Mouse (Mus musculus): Measurements from ENCODE around the gene Naif1.

DNA sequence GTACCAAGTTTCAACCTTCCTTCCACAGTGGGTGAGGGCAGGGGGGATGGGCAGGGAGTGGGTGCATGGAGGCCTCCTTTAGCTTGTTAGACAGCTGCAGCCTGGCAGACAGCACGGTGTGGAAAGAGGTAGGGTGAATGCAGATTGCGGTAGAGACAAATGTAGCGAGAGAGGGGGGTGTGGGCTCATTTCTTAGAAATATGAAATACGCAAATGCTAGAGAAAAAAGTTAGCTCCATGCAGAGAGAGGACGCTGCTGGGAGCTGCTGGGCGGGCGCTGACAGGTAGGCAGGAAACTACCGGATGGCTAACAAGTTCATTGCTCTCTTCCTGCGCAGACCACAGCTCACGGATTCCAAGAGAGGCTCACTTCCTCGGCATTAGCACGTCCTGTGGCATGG, 43.0 kb downstream of the Naif1 start:
- TF ChIP-seq POLR2A (IDR thresholded peaks at IDR 0.05; ENCODE audit: borderline replicate concordance, low read depth, low read length) (no peak), CTCF (IDR thresholded peaks at IDR 0.05; ENCODE audit: low read depth, low read length) (no peak)
